Mouse (Mus musculus) mammary gland, adult 2 months (tissue): Measurements from ENCODE around the gene Gm3317. TPM values are rescaled to one million over a fixed set of nuclear protein-coding genes. Genes with fewer than 3 reads are reported as not detected.

Experiments
- polyA plus RNA-seq: library from polyadenylated mRNA; depleted of rRNA; stranded (reverse); fragments of >200 nt; gene quantifications from 2 replicates; pipeline ENCODE4 v1.2.3, GENCODE M21; 2012; ENCODE audit warnings: low replicate concordance; rRNA removed

Gene Gm3317
- not detected in 2 replicates for polyA plus RNA-seq

GRCm38 (mm10) chr14:5164235-5164634 is at the start of gene Gm3317:
Gene Gm3317, plus strand, starts transcription at chr14:5164535.

GRCm38 (mm10) chr14:5131219-5131618 is 33.1 kb upstream of the Gm3317 start, which contains the start of gene Gm8279:
Gene Gm8279, plus strand, starts transcription at chr14:5131519.

GRCm38 (mm10) chr14:5185493-5185892 is 21.2 kb downstream of the Gm3317 start, which contains the start of gene Gm8271:
Gene Gm8271, plus strand, starts transcription at chr14:5185793.

Other genes starting within 250 kb of the Gm3317 start
- gene Gm8297, start 180.6 kb upstream of the Gm3317 start, polyA plus RNA-seq: not detected in 2 replicates
- gene Gm3298, start 148.6 kb upstream of the Gm3317 start, polyA plus RNA-seq: not detected in 2 replicates
- not detected in 2 replicates for gene 4930555G01Rik, start 113.9 kb upstream of the Gm3317 start, polyA plus RNA-seq
- gene Gm8281, start 93.5 kb upstream of the Gm3317 start, polyA plus RNA-seq: 0.29 TPM in 1 of 2 replicates, not detected in the other
- not detected in 2 replicates for gene Gm8279, start 33.0 kb upstream of the Gm3317 start, polyA plus RNA-seq
- gene Gm8271, start 21.3 kb downstream of the Gm3317 start, polyA plus RNA-seq: not detected in 2 replicates
- not detected in 2 replicates for gene Gm3526, start 96.0 kb downstream of the Gm3317 start, polyA plus RNA-seq
- not detected in 2 replicates for gene Gm3542, start 170.4 kb downstream of the Gm3317 start, polyA plus RNA-seq
- 0.13 TPM in 1 of 2 replicates, not detected in the other for gene Gm3500, start 224.5 kb downstream of the Gm3317 start, polyA plus RNA-seq